Mouse (Mus musculus) G1E-ER4 (cell line): ENCODE results near the gene Serpina3f. TPM values are rescaled to one million over a fixed set of nuclear protein-coding genes. Genes with fewer than 3 reads are reported as not detected.

Experiments
- GATA1 ChIP-seq: IDR thresholded peaks from one replicate; pipeline ENCODE4 v1.8.0; 2012; ENCODE audit warnings: low read length, inconsistent platforms
- polyA plus RNA-seq: library from polyadenylated mRNA; stranded (reverse); fragments of >175 nt; gene quantifications from 2 replicates; pipeline ENCODE4 v1.2.3, GENCODE M21; 2012

The Serpina3f gene
- not detected in 2 replicates for polyA plus RNA-seq

DNA sequence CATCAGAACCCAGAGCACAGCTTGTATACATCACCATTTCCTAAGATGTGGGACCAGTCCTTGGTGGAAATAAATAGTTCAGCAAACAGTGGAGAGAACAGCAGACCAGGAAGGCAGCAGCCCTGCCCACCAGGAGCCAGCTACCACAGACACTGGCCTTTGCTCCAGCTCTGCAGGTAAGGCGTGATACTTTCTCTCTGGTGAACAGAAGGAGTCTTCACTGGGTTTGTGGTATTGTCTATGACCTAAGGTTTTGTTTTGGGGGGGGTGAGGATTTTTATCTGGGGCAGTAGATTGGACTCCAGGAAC is at the start of gene Serpina3f:
Gene Serpina3f, plus strand, starts transcription at position 100 of the 309 bp plus-strand sequence.
- no peak for TF ChIP-seq GATA1

DNA sequence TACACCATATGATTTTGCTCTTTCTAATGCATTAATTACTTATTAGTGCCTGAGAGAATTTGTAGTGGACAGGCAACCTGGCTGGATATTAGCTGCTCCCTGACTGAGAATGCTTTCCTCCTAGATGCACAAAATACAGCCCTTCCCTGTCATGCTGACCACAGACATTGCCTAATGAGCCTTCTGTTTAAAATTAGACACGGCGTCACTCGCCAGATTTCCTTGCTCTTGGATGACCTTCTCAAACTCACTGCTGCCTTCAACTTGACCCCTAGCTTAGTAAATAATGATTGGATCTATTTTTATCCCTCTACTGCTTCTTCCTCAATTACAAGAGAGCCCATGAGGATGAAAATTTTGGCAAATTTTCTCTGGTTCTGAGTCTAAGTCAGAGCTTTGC is 39.6 kb upstream of the Serpina3f start:
- TF ChIP-seq GATA1 = no peak

DNA sequence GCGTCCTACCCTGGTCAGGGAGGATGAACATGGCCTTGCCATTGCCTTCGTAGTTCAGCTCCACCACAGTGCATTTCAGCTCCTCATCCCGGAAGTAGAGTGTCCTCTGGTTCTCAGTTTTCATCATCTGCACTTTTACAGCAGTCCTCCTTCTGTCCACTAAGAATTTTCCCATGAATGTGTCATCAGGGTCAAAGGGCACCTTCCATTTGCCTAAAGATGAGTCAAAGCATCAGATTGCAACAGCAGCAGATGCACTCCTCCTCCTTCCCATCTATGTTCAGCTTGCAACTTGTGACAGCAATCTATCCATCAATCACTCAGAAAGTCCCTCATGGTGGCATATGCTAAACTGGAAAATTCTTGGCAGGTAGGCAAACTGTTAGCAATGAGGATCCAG is 38.7 kb upstream of the Serpina3f start:
- TF ChIP-seq GATA1 = no peak

DNA sequence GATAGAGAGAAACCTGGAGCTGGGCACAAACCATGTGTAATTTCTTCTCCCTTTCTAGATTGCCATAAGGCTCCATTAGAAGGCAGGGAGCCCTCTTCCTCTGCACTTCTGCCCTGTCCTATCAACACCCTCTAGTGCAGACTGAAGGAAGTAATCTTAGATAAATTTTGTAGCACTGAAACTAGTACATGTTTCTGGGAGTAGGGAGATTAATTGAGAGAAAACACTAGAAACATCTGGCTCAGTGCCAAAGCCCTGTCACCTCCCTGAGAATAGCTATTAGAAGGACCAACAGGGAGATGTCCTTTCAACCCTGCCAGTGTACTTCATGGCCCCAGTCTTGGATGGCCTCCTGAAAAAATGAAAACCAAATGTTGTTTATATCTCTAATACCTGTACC is 35.8 kb upstream of the Serpina3f start:
- TF ChIP-seq GATA1 = no peak

DNA sequence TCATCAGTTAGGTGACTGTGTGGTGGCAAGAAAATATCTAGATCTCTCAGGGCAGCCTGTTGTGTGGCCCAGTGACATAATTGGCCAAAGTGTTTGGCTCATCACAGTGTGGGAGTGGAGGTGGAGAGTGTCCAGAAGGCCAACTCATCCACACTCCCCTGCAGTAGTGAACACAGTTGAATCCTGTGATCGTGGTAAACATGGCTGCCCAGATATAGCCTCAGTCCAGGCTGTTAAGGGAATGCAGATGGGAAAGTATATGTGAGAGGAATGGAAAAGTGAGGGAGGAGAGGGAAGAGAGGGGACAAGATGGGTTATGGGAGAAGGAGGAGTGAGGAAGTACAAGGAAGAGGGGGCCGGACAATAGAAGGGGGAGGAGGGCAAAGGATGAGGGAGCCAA is 35.4 kb upstream of the Serpina3f start:
- no peak for TF ChIP-seq GATA1

DNA sequence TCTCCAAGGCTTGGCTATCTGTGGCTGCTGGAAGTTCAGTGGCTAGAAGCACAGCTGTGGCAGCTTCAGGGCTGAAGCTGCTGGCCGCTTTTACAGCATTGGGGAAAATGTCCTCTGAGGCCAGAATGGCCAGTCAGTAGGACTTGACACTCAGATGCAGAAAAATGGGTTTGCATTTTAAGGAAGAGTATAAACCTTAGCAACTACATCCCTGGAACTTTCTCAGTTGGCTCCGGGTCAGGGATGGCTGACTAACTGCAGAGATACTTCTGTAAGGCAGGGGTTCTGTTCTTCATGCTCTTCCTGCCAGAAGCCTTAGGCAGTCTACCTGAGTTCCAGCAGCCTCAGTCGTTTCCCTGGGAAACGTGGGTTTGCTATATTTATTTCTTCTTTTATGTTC is 29.3 kb upstream of the Serpina3f start:
- TF ChIP-seq GATA1 = no peak

DNA sequence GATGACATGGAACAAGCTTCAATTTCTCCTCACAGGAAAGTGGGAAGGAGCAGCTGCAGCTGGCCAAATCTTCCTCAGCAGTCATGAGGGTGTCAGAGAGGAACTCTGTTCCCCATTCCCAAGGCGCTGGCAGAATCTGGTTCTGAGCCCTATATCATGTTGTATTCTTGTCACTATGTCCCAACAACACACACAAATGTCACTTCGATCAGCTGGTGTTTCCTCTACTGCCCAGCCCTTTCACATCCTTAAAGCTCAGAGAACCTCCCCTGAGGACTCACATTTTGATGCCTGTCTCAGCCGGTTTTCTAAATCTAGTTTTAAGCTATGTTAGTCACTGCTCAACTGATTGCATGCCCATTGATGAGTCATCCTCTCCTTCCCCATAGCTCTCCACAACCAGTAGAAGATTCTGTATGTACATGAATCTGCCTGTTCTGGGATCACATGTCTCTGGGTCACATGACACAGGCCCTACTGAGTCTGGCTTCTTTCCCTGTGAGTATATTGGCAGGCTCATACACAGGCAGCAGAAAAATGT is 28.2 kb upstream of the Serpina3f start:
- no peak for TF ChIP-seq GATA1

DNA sequence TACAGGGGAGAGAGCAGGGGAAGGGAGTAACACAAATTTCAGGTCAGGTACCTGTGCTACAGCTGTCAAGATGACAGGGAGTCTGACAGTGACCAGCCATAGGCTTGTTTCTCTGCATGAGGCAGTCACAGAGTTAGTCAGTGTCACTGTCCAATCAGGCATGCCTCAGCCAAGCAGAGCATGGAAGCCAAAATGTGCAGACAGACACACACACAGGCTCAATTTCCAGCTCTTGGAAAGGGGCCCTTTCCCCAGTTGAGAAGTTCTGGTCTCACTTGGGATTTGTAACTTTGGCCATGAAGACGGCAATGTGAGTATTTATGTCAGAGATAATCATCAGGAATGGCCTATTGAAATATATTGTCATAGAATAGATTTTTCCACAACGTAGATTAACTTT is 25.1 kb upstream of the Serpina3f start:
- no peak for TF ChIP-seq GATA1

DNA sequence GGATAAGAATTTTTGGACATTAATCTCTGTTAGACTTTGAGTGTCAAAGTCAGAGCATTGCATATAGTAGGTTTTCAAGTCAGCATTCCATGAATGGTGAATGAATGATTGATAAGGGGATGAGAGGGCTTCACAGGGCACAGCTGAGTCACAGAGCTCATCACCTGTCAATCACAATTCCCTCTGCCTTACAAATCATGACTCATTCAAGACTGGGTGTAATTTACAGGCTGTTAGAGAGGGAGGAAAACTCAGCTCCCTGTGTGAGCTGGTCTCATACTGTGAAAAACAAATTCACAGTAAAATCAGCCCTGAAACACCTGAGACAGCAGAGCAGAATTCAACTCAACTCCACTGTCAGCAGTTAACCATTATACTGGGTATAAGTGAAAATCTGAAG is 23.5 kb upstream of the Serpina3f start:
- TF ChIP-seq GATA1 = no peak

DNA sequence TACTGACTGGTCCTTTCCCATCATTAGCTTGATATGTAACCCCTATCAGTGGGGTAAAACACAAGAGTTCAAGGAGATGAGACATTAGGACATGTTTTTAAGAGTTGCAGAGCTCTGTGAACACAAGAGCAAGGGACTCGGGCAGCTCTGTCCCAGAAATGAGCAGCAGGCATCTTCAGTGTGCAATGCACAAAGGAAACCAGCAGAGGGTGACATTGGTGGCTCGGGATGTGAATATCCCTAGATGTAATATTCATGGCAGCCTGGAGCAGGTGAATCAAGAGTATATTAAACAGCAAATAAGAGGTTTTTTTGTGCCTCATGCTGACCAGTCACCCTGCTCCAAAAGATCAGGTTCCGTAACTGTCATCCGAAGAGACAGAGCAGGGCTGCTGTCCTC is 5.2 kb upstream of the Serpina3f start:
- TF ChIP-seq GATA1 = no peak

DNA sequence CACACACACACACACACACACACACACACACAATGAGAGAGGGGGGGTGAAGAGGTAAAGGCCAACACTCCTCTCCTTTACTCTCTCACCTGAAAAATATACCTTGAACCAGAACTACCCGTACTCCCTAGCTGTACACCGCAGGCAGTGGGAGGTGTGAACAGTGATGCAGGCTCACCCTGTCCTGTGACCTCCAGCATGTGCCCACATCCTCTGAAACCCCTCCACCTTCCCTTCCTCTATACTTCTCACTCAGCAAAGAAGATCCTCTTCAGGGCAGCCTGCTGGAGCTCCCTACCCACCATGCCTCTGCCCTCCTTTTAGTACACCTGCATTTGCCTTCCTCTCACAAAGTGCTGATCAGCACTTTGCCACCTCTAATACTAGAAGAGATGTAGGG is 4.5 kb upstream of the Serpina3f start:
- no peak for TF ChIP-seq GATA1

DNA sequence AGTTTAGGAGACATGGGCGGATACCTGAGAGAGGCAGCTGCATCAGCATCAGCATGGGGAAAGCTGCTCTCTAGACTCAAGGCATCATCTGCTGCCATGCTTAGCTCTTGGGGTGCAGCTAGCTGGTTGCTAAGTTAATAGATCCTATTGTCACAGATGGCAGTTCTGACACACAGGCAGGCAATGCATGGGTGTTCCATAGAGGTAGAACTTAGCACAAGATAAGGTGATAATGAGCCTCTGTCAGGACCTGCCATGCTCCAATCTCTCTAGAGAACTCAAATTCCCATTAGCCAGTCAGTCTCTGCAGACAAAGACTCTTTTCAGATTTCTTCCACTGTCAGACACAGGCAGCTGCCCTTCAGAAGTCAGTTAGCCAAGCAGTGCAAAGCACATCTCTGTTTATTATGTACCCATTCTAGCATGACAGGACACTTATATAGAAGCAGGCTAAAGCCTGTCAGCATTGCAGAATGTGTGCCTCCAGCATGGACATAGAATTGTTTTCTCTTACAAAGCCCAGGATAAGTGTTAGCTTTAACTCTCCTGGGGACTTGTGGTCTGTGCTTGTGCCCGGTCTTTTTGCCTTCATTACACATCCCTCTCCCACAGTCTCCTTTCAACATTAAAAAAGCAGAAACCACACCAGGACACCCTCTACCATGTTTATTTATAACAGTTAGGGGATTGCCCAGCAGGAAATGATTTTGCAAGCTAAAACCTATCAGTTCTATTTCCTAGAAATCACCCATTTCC is 477 bp upstream of the Serpina3f start:
- no peak for TF ChIP-seq GATA1

DNA sequence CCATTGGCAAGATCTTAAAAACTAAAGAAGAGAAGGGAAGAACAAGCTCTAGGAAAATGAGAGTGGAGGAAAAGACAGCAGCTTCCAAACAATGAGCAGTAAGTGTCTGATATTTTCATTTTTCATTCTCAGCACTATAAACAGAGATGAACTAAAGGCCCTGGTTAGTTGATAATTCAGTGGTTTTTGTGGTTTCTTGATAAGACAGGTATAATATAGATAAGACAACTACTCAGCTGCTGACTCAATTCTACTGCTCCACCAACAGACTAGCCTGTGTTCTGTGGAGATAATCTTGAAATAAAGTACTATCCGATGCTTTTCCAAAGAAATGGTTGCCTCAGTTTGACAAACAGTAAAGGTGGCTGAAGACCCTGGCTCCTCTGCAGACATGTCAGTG is 905 bp downstream of the Serpina3f start:
- TF ChIP-seq GATA1 = no peak

DNA sequence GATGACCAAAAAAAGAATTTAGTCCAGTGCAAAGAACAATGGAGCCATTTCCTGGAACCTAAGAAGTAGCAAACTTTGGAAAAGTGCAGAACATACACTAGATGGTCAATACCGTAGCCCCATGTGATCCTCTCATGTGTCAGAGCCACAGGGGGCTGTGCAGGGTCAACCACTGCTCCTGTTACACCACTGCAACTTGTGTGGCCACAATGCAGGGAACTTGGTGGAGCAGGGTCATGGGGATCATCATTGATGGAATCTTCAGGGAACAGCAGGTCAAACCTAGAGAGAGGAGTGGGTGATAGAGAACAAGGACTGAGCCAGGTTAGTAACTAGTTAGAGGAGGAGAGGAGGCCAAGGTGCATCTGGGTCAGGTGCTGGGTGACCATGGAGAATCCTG is 7.3 kb downstream of the Serpina3f start:
- no peak for TF ChIP-seq GATA1

DNA sequence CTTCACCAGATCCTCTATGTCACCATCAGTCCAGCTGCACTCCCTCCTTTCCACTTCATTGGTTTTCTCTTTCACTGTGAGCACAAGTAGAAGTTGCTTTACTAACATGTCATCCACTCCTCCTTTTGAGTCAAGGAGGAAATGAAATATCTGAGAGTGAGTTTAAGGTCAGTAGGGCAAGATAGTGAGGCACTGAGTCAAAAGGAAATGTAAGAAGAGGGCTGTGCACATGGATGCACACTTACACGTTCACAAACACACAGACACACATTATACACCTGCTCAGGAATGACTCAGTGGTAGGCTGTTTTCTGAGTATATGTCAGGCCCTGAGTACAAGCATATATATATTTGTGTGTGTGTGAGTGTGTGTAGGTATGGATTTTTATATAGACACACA is 9.3 kb downstream of the Serpina3f start:
- no peak for TF ChIP-seq GATA1

DNA sequence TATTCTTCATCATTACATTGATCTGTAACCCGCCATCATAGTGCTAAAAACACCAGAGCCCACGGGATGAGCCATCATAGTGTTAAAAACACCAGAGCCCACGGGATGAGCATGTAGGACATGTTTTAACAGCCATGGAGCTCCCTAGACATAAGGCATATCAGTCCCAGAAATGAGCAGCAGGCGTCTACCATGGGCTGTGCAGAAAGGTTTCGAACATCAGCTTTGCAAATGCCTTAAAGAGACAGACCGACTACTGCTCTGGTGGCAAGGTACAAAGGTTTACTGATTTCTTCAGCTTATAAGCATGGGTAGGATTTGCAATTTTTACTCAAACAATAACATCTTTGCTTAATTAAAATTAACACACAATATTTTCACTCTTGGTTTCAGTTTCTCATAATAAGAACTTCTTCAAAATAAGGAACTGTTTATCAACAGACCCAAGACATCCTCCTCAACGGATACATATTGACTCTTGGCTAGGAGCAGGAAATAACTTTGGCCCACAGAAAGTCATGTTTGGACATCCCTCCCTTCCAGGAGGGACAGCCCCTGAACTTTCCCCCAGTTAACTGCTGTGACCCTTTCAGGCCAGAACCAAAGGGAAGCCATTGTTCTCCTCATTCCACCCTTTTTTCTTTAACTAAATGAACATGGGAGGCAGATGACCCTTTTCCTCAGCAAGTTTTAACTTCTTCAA is 10.4 kb downstream of the Serpina3f start:
- TF ChIP-seq GATA1 = no peak

DNA sequence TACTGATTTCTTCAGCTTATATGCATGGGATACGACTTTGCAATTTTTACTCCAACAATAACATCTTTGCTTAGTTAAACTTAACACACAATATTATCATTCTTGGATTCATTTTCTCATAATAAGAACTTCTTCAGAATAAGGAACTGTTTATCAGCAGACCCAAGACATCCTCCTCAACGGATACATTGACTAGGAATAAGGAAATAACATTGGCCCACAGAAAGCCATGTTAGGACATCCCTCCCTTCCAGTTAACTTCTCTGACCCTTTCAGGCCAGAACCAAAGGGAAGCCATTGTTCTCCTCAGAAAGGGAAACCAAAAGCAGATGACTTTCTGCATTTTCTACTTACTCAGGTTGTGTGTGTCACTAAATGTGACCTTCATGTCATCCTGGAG is 16.4 kb downstream of the Serpina3f start:
- TF ChIP-seq GATA1 = no peak
